Mouse (Mus musculus): ENCODE measurements at regions not wholly inside any gene's neighbourhood (a gene's known extent, or its start where the extent isn't known, plus 50 kb on each side); places are given as distances from the start of the nearest gene placed in this dataset.

DNA sequence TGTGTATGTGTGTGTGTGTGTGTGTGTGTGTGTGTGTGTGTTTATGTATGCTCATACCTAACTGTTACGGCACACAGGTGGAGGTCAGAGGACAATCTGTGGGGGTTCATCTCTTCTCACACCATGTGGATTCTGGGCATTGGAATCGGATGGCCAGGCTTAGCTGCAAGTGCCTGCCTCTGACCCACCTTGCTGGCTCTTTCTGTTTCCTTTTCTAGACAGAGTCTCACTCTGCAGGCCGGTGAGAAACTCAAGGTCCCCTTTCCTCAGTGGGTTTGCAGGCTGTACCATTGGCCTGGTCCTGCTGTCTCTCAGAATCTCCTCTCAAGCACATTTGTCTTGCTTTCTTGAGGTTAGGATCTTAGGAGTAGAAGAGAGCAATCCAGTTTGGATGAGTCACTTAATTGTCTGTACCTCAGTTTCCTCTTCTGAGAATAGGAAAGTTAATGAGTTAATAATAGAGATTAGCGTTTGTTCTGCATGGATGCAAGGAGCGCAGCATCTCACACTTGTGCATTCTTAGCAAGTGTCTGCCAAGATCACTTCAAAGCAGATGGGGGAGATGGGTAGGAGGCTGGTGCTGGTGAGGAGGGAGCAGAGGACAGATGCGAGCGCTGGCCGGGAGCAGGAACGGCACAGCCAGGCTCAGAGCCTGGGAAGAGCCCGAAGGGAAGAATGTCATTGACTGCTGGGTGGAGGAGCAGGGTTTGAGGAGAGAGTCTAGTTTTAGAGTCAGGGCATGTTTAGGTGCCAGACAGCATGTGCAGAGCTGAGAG is 155.2 kb downstream of the Chst1 start:
- Histone ChIP-seq H3K4me1 (no peaks in the 10 kb centered on the region; the same call in 1 of the 2 replicates), H3K4me3 (no peak overlapping the region), H3K27me3 (peaks cover 9% of the 10 kb centered on the region; the same call in 1 of the 2 replicates), H3K9me3 (no peaks in the 10 kb centered on the region), H3K9ac (replicated peaks) (no peak overlapping the region), H3K36me3 (no peaks in the 10 kb centered on the region), H3K4me2 (replicated peaks) (no peak overlapping the region), H3K27ac (replicated peaks) (no peak overlapping the region)
- WGBS = 68% methylated on average over 10 of the region's 10 CpGs
- ATAC-seq (ENCODE audit: low FRiP score, low read depth) = no peak

DNA sequence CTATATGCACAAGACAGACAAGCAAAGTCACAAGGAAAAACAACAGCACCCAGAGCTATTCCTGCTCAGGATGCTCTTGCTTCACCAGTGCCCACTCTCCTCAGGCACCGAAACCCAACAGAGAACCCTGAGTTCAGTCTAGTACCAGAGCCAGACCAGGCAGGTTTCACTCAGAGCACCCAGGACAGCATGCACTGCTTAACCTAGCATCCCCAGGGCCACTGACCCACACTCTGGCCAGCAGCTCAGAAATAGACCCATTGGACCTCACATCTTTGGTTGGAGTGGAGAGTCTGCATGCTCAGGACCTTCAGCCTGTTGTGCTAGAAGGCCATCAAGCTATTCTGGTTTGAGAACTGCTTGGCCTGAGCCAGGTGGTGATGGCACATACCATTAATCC is 157.0 kb downstream of the Chst1 start:
- Histone ChIP-seq H3K36me3 (no peaks in the 10 kb centered on the region), H3K27ac (replicated peaks) (no peak overlapping the region), H3K4me1 (no peaks in the 10 kb centered on the region), H3K9ac (replicated peaks) (no peak overlapping the region), H3K4me3 (no peak overlapping the region), H3K27me3 (peaks cover 4% of the 10 kb centered on the region; the same call in 1 of the 2 replicates), H3K9me3 (no peaks in the 10 kb centered on the region), H3K4me2 (replicated peaks) (no peak overlapping the region)
- 100% methylated on average over 1 of the region's 1 CpGs for WGBS
- ATAC-seq (ENCODE audit: low FRiP score, low read depth) = no peak

DNA sequence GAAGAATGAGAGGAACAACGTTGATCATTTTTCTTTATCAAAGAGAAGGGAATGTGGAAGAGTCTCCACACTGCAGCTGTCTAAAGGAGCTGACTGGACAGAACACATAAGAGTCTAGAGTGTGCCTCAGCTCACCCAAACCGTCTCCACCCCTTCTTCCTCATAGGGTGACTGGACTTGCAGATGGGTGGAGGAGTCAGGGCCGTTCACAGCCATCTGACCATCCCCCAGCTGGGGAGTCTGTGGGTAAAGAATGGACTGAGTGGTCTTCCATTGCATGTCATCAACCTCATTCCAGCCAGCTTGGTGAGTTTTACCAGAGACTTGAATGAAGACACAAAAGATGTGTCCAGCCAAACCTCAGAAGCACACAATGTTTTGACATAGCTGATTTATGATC is 156.1 kb upstream of the Syt13 start:
- peaks cover 3% of the 10 kb centered on the region; the same call in 1 of the 2 replicates for H3K27me3 ChIP-seq
- no peak overlapping the region for H3K9ac ChIP-seq (replicated peaks)
- H3K36me3 ChIP-seq = no peaks in the 10 kb centered on the region
- H3K4me1 ChIP-seq = no peaks in the 10 kb centered on the region
- WGBS = 67% methylated on average over 3 of the region's 3 CpGs
- no peak overlapping the region for H3K4me2 ChIP-seq (replicated peaks)
- H3K4me3 ChIP-seq = no peak overlapping the region
- H3K27ac ChIP-seq (replicated peaks) = no peak overlapping the region
- H3K9me3 ChIP-seq = no peaks in the 10 kb centered on the region
- ATAC-seq (ENCODE audit: low FRiP score, low read depth) = no peak

DNA sequence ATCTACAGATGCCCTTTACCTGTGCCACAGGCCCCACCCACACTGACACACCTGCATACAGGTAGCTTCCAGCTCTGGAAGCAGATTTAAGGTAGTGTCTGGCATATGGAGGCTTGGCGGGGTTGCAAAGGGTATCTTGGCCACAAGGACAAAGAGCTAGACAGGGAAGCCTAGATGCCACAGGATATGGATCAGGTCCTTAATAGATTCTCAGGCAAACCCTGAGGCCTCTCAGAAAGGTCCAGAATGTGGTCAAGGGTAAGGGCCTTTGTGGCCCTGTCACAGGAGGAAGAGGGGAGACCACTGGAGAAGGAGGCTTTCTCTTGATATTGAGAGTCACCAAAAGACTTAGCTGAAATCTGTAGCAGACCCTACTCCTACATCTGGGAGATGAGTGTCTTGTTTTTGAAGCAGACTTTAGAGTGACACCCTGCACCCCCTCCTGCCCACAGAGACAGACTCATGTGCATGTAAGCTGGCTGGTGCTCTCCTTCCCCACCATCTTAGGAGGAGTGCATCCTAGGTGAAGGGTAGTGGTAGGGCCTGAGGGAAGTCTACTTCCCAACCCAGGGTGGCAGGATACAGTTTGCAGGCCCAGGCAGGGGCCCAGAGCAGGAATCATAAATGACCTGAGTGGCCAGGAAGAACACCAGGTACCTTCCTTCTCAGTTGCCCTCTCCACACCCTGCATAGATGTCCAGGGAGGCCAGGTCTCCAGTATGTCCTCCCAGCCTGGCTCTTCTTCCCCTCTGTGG is 150.8 kb upstream of the Syt13 start:
- Histone ChIP-seq H3K27me3 (peaks cover 3% of the 10 kb centered on the region; the same call in 1 of the 2 replicates), H3K4me2 (replicated peaks) (no peak overlapping the region), H3K9me3 (no peaks in the 10 kb centered on the region), H3K4me1 (no peaks in the 10 kb centered on the region), H3K27ac (replicated peaks) (no peak overlapping the region), H3K9ac (replicated peaks) (no peak overlapping the region), H3K4me3 (no peak overlapping the region), H3K36me3 (no peaks in the 10 kb centered on the region)
- ATAC-seq (ENCODE audit: low FRiP score, low read depth) = no peak
- WGBS = 86% methylated on average over 1 of the region's 1 CpGs

DNA sequence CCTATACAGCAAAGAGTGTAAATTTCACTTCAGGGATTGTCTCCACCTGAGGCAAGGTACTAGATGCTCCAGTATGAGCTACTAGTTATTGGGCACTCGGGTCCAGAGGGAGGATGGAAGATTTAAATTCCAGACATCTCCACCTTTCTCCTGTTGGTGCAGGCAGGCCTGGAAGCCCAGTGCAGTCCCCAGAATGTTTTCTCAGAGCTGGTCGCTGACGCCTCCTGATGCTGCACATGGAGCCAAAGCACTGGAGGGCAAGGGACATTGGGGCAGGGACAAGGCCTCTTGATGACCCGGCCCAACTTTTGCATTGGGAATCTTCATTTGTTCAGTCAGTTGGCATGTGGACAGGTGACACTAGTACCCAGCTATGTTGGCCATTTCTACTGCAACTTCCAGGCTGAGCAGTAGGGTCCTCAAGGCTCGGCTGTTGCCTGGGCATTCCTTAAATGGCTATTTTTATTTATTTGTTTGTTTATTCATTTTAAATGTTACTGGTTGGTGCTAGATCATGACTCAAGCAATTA is 147.4 kb upstream of the Syt13 start:
- Histone ChIP-seq H3K27me3 (peaks cover 3% of the 10 kb centered on the region; the same call in 1 of the 2 replicates), H3K9ac (replicated peaks) (no peak overlapping the region), H3K9me3 (no peaks in the 10 kb centered on the region), H3K4me2 (replicated peaks) (no peak overlapping the region), H3K36me3 (no peaks in the 10 kb centered on the region), H3K27ac (replicated peaks) (no peak overlapping the region), H3K4me3 (no peak overlapping the region), H3K4me1 (no peaks in the 10 kb centered on the region)
- 85% methylated on average over 5 of the region's 5 CpGs for WGBS
- no peak for ATAC-seq (ENCODE audit: low FRiP score, low read depth)

DNA sequence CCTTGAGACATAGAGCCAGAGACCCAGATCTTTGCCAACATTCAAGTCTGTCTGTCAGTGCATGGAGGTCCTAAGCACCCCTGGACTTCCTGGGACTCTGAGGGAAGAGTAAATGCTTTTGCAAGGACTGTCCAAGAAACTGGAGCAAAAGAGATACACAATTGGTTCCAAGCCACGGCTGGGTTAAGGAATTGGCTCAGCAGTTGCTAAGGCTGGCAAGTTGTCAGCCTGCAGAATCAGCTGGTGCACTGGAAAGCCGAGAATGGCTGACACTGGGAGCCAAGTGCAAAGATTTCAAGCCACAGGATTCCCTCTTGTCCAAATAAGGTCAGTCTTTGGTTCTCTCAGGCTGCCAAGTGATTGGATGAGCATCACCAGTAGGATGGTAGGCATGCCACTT is 146.8 kb upstream of the Syt13 start:
- peaks cover 3% of the 10 kb centered on the region; the same call in 1 of the 2 replicates for H3K27me3 ChIP-seq
- H3K9ac ChIP-seq (replicated peaks) = no peak overlapping the region
- no peaks in the 10 kb centered on the region for H3K9me3 ChIP-seq
- H3K27ac ChIP-seq (replicated peaks) = no peak overlapping the region
- H3K4me1 ChIP-seq = no peaks in the 10 kb centered on the region
- no peak overlapping the region for H3K4me2 ChIP-seq (replicated peaks)
- ATAC-seq (ENCODE audit: low FRiP score, low read depth) = no peak
- H3K4me3 ChIP-seq = no peak overlapping the region
- no peaks in the 10 kb centered on the region for H3K36me3 ChIP-seq
- 75% methylated on average over 2 of the region's 2 CpGs for WGBS

DNA sequence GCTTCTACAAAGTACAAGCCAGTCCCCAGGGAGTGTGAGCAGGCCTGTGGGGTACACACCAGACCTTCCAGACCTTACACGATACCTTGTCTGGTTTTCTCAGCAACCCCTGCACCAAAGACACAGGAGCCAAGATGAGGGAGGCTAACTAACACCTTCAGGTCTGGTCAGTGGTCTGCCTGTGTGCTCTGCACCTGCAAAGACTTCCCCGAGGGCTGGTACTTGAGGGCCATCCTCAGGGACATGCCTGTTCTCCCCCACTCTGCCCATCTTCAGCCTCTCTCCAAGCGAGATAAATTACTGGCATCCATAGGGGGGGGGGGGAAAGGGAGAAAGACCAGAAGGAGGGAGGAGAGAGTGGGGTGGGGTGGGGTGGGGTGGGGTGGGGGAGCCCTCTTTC is 145.8 kb upstream of the Syt13 start:
- Histone ChIP-seq H3K4me1 (no peaks in the 10 kb centered on the region), H3K36me3 (no peaks in the 10 kb centered on the region), H3K27ac (replicated peaks) (no peak overlapping the region), H3K27me3 (peaks cover 3% of the 10 kb centered on the region; the same call in 1 of the 2 replicates), H3K4me3 (no peak overlapping the region), H3K9me3 (no peaks in the 10 kb centered on the region), H3K4me2 (replicated peaks) (no peak overlapping the region), H3K9ac (replicated peaks) (no peak overlapping the region)
- ATAC-seq (ENCODE audit: low FRiP score, low read depth) = no peak
- WGBS = 75% methylated on average over 3 of the region's 3 CpGs

DNA sequence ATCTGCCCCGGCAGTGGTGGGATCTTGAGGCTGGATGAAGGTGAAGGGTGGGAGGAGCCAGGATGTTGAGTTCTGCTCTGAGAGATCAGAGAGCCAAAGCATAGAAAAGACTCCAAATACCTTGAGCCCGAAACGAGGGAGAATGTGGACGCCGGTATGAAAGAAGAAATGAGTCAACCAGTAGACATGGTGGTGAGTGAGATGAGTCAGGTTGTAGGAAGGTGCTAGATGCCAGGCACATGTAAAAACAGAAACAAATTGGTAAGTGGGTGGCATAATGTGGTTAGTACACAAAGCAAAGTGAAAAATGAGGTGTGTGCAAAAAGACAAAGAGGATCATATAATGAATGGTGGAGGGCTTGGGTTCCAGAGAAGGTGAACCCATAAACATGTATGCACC is 144.8 kb upstream of the Syt13 start:
- Histone ChIP-seq H3K9ac (replicated peaks) (no peak overlapping the region), H3K4me2 (replicated peaks) (no peak overlapping the region), H3K27me3 (peaks cover 3% of the 10 kb centered on the region; the same call in 1 of the 2 replicates), H3K4me3 (no peak overlapping the region), H3K27ac (replicated peaks) (no peak overlapping the region), H3K4me1 (no peaks in the 10 kb centered on the region), H3K9me3 (no peaks in the 10 kb centered on the region), H3K36me3 (no peaks in the 10 kb centered on the region)
- WGBS = 92% methylated on average over 5 of the region's 5 CpGs
- ATAC-seq (ENCODE audit: low FRiP score, low read depth) = no peak

DNA sequence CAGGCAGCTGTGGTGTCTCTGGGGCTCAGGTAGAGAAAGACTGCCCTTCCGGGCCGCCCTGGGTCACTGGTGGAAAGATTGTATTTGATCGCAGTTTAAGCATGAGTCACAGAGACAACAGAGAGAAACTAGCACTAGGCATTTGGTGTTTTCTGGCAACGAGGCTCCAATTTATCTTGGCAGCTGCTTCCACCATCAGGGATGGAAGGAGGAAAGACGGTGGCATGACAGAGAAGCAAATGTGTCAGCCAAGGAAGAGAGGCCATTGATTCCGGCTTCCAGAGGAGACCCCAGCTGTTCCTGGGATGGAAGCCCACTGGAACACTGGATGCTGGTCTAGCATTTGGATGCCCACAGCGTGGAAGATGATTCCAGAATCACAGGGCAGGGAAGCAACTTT is 142.3 kb upstream of the Syt13 start:
- H3K4me2 ChIP-seq (replicated peaks) = no peak overlapping the region
- no peaks in the 10 kb centered on the region for H3K36me3 ChIP-seq
- H3K27me3 ChIP-seq = no peaks in the 10 kb centered on the region
- WGBS = 84% methylated on average over 7 of the region's 7 CpGs
- H3K4me3 ChIP-seq = no peak overlapping the region
- H3K4me1 ChIP-seq = no peaks in the 10 kb centered on the region
- no peak overlapping the region for H3K27ac ChIP-seq (replicated peaks)
- no peak for ATAC-seq (ENCODE audit: low FRiP score, low read depth)
- no peak overlapping the region for H3K9ac ChIP-seq (replicated peaks)
- H3K9me3 ChIP-seq = no peaks in the 10 kb centered on the region

DNA sequence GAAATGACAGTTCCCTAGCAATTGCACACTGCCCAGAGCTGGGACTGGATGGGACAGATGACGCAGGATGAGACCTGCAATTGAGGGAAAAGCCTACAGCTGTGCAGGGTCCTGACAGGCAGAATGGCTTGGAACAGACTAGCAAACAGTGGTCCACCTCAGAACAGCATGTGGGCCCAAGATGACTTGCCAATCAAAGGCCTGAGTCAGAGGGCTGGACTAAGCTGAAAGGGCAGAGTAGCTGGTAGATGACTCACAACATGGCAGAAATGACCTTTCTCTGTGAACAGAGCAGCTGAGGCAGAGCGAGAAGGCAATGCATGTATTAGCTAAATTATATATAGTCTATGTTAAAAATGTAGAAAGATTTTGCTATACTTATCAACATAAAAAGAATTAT is 138.4 kb upstream of the Syt13 start:
- Histone ChIP-seq H3K9ac (replicated peaks) (no peak overlapping the region), H3K4me1 (no peaks in the 10 kb centered on the region), H3K27me3 (no peaks in the 10 kb centered on the region), H3K9me3 (no peaks in the 10 kb centered on the region), H3K36me3 (no peaks in the 10 kb centered on the region), H3K4me3 (no peak overlapping the region), H3K4me2 (replicated peaks) (no peak overlapping the region), H3K27ac (replicated peaks) (no peak overlapping the region)
- WGBS = 77% methylated on average over 2 of the region's 2 CpGs
- no peak for ATAC-seq (ENCODE audit: low FRiP score, low read depth)

DNA sequence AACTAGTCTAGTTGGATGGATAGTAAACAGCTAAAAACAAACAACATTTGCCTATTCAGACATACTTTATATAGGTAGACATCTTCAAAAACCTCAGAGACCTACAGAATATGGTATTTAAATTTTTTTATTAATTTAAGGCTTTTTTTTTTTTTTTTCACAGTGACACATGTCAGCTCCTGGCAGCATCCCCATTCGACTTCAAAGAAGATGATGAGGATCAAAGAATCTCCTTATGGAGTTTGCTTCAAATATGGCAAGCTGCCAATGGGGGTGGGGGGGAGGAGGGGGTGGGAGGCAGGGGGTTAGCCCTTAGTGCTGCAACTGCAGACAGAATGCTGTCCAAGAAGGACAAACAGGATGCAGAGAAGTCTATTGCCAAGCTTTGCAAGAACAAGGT is 135.8 kb upstream of the Syt13 start:
- no peak overlapping the region for H3K4me3 ChIP-seq
- no peaks in the 10 kb centered on the region for H3K27me3 ChIP-seq
- no peaks in the 10 kb centered on the region for H3K36me3 ChIP-seq
- H3K27ac ChIP-seq (replicated peaks) = no peak overlapping the region
- H3K9ac ChIP-seq (replicated peaks) = no peak overlapping the region
- H3K9me3 ChIP-seq = no peaks in the 10 kb centered on the region
- H3K4me1 ChIP-seq = no peaks in the 10 kb centered on the region
- ATAC-seq (ENCODE audit: low FRiP score, low read depth) = no peak
- 44% methylated on average over 1 of the region's 1 CpGs for WGBS
- H3K4me2 ChIP-seq (replicated peaks) = no peak overlapping the region

DNA sequence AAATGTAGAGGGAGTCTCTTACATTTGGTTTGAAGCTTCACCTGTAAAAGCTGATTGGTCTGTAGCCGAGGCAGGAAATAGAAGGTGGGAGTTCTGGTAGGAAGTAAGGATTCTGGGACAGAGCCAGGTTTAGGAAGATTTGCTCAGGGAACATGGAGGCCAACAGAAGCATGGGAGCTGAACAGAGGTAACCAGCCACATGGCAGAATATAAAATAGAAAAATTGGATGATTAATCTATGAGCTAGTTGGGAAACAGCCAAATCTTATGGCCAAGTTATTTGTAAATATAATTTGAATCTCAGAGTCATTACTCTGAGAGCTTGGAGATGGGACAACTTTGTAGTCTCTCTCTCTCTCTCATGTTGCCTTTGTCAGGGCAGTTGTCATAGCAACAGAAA is 134.9 kb upstream of the Syt13 start:
- Histone ChIP-seq H3K4me1 (no peaks in the 10 kb centered on the region), H3K4me2 (replicated peaks) (no peak overlapping the region), H3K9me3 (no peaks in the 10 kb centered on the region), H3K4me3 (no peak overlapping the region), H3K27ac (replicated peaks) (no peak overlapping the region), H3K27me3 (no peaks in the 10 kb centered on the region), H3K9ac (replicated peaks) (no peak overlapping the region), H3K36me3 (no peaks in the 10 kb centered on the region)
- ATAC-seq (ENCODE audit: low FRiP score, low read depth) = no peak
- 95% methylated on average over 1 of the region's 1 CpGs for WGBS

Data from midbrain, embryonic 12.5 days (tissue).